Mouse (Mus musculus): ENCODE results near the gene Zfp423. TPM values are rescaled to one million over a fixed set of nuclear protein-coding genes. Genes with fewer than 3 reads are reported as not detected.

The Zfp423 gene
- total and polyA plus RNA-seq, 2 experiments from 2014 or later = 1.9 to 7.9 TPM

DNA sequence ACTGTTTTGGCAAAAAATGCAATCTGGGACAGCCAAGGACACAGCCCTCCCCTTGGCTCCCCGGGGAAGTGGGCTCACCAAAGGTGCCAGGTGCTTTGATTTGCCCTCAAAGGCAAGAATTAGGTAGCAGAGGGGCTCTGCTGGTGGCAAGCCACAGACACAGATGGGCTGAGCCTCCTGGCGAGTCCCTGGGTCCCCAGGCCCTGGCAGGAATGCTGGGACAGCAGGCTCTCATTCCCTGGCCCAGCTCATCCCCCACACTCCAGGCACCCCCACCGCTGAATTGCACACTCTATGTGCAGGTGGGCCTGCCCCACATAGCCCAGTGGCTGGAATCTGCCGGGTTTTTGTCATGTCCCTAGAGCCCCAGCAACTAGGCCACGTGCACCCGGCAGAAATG, 270.2 kb downstream of the Zfp423 start:
- Histone ChIP-seq H3K27ac (ENCODE audit: low read depth) (no peak overlapping the region), H3K27me3 (ENCODE audit: control insufficient read depth, insufficient read depth, low read length) (0 out of 2 replicates have a peak, but pooled peaks cover 15% of the 10 kb centered on the region), H3K4me2 (ENCODE audit: low read depth, low read length) (no peak overlapping the region), H3K4me1 (ENCODE audit: control insufficient read depth, insufficient read depth) (peaks cover 5% of the 10 kb centered on the region; the same call in 1 of the 2 replicates), H3K36me3 (replicated peaks; ENCODE audit: control insufficient read depth, insufficient read depth, low read length) (no peaks in the 10 kb centered on the region), H3K9me3 (replicated peaks; ENCODE audit: control insufficient read depth, low read length) (no peaks in the 10 kb centered on the region), H3K4me3 (ENCODE audit: low read depth, low read length) (no peak overlapping the region), H3K9ac (replicated peaks; ENCODE audit: low read depth, low read length) (no peak overlapping the region)
- no peak for ATAC-seq (ENCODE audit: insufficient read depth, low read depth)
- TF ChIP-seq CTCF (IDR thresholded peaks at IDR 0.05; ENCODE audit: low read depth) (no peak), EP300 (IDR thresholded peaks at IDR 0.05; ENCODE audit: low read depth) (no peak)
- 66% methylated on average over 6 of the region's 6 CpGs for WGBS
- no peak for DNase-seq (ENCODE audit: low spot score)

DNA sequence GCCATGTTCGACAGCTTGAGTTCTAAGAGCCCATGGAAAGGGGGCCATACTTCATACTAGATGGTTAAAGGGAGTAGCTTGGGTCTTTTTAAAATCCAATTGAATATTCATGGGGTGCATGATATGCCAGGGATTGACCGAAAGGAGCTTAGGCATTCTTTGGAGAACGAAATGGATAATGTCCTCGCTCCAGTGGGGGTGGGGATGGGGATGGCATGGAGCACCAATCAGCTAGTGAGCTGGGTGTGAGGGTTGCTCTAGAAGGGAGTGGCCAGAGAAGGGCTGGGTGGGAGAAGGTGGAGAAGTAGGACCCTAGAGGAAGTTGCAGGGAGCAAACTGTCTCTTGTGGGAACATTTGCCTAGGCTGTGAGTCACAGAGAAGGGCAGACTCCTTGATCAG, 271.0 kb downstream of the Zfp423 start:
- Histone ChIP-seq H3K27ac (ENCODE audit: low read depth) (no peak overlapping the region), H3K4me2 (ENCODE audit: low read depth, low read length) (no peak overlapping the region), H3K4me3 (ENCODE audit: low read depth, low read length) (no peak overlapping the region), H3K27me3 (ENCODE audit: control insufficient read depth, insufficient read depth, low read length) (0 out of 2 replicates have a peak, but pooled peaks cover 15% of the 10 kb centered on the region), H3K9me3 (replicated peaks; ENCODE audit: control insufficient read depth, low read length) (no peaks in the 10 kb centered on the region), H3K9ac (replicated peaks; ENCODE audit: low read depth, low read length) (no peak overlapping the region), H3K4me1 (ENCODE audit: control insufficient read depth, insufficient read depth) (peaks cover 5% of the 10 kb centered on the region; the same call in 1 of the 2 replicates), H3K36me3 (replicated peaks; ENCODE audit: control insufficient read depth, insufficient read depth, low read length) (no peaks in the 10 kb centered on the region)
- DNase-seq (ENCODE audit: low spot score) = no peak
- WGBS = 66% methylated on average over 4 of the region's 4 CpGs
- no peak for ATAC-seq (ENCODE audit: insufficient read depth, low read depth)
- TF ChIP-seq CTCF (IDR thresholded peaks at IDR 0.05; ENCODE audit: low read depth) (no peak), EP300 (IDR thresholded peaks at IDR 0.05; ENCODE audit: low read depth) (no peak)

DNA sequence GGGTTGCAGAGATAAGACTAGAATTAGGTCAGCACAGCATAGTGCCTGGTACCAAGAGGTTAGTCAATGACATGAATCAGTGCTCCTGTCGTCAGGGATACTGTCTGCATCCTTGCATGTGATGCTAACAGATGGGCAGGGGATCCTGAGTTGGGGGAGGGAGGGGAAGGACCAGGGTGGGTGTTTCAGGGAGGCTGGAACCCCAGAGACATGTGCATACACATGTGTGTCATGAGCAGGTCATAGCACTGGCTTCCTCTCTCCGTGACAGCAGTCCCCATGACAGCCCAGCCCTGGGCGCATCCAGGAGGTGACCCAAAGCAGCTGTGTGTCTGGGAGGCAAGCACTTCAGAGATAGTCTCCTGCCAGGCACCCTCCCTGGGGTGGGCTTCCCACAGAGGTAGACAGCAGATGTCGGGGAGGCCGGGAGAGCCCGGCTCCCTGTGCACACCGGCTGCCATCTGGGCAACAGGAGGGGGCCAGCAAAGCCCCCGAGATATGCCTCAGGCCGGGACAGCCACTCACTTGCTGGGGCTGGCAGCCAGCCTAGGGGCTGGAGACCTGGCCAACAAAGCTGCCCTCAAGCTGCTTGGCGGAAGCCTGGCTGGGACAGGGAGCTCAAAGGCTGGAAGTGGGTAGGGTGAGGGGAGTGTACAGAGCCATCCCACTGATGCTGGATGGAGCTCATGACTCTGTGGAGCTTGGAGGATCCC, 272.3 kb downstream of the Zfp423 start:
- Histone ChIP-seq H3K27me3 (ENCODE audit: control insufficient read depth, insufficient read depth, low read length) (0 out of 2 replicates have a peak, but pooled peaks cover 15% of the 10 kb centered on the region), H3K36me3 (replicated peaks; ENCODE audit: control insufficient read depth, insufficient read depth, low read length) (no peaks in the 10 kb centered on the region), H3K27ac (ENCODE audit: low read depth) (no peak overlapping the region), H3K9me3 (replicated peaks; ENCODE audit: control insufficient read depth, low read length) (no peaks in the 10 kb centered on the region), H3K4me1 (ENCODE audit: control insufficient read depth, insufficient read depth) (peaks cover 5% of the 10 kb centered on the region; the same call in 1 of the 2 replicates), H3K4me3 (ENCODE audit: low read depth, low read length) (no peak overlapping the region), H3K9ac (replicated peaks; ENCODE audit: low read depth, low read length) (no peak overlapping the region), H3K4me2 (ENCODE audit: low read depth, low read length) (no peak overlapping the region)
- no peak for ATAC-seq (ENCODE audit: insufficient read depth, low read depth)
- TF ChIP-seq CTCF (IDR thresholded peaks at IDR 0.05; ENCODE audit: low read depth) (no peak), EP300 (IDR thresholded peaks at IDR 0.05; ENCODE audit: low read depth) (no peak)
- no peak for DNase-seq (ENCODE audit: low spot score)
- 46% methylated on average over 8 of the region's 10 CpGs for WGBS

DNA sequence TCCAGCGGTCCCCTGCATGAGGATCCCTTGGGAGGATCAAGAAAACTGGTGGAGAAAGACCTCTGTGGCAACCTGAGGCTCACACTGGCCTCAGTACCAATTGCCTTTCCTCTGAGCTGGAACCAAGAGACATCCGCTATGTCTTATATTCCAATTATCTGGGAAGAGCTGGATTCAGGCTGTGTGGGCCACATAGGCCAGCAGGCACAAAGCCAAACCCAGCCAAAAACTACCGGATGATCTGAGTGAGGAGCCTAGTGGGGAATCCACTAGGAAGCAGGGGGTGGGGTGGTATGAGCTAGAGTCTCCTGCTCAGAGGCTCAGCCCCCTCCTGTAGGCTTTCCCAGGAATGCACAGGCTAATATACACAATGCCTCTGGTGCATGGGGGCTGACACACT, 273.4 kb downstream of the Zfp423 start:
- Histone ChIP-seq H3K9ac (replicated peaks; ENCODE audit: low read depth, low read length) (no peak overlapping the region), H3K36me3 (replicated peaks; ENCODE audit: control insufficient read depth, insufficient read depth, low read length) (no peaks in the 10 kb centered on the region), H3K27ac (ENCODE audit: low read depth) (no peak overlapping the region), H3K4me1 (ENCODE audit: control insufficient read depth, insufficient read depth) (peaks cover 5% of the 10 kb centered on the region; the same call in 1 of the 2 replicates), H3K4me2 (ENCODE audit: low read depth, low read length) (no peak overlapping the region), H3K27me3 (ENCODE audit: control insufficient read depth, insufficient read depth, low read length) (0 out of 2 replicates have a peak, but pooled peaks cover 12% of the 10 kb centered on the region), H3K9me3 (replicated peaks; ENCODE audit: control insufficient read depth, low read length) (no peaks in the 10 kb centered on the region), H3K4me3 (ENCODE audit: low read depth, low read length) (no peak overlapping the region)
- ATAC-seq (ENCODE audit: insufficient read depth, low read depth) (no peak), DNase-seq (ENCODE audit: low spot score) (no peak)
- TF ChIP-seq EP300 (IDR thresholded peaks at IDR 0.05; ENCODE audit: low read depth) (no peak), CTCF (IDR thresholded peaks at IDR 0.05; ENCODE audit: low read depth) (no peak)
- 68% methylated on average over 3 of the region's 3 CpGs for WGBS

DNA sequence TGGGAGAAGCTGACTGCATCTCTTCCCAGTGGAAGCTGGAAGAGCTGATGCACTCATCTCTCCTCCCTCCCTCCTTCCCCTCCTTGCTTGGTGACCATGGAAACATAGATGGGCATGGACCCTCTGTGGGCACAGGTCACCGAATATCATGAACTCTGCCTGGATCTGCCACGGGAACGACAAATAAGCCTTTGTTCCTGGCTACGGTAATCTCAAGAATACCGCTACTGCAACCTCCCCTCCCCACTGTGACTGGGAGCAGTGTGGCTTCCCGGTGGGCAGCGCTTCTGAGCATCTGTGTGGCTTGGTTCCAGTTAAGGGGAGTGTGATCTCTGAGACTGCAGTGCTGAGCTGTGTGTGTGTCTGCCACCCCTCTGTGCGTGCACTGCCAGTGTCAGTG, 274.0 kb downstream of the Zfp423 start:
- H3K36me3 ChIP-seq (replicated peaks; ENCODE audit: control insufficient read depth, insufficient read depth, low read length) = no peaks in the 10 kb centered on the region
- 0 out of 2 replicates have a peak, but pooled peaks cover 8% of the 10 kb centered on the region for H3K27me3 ChIP-seq (ENCODE audit: control insufficient read depth, insufficient read depth, low read length)
- DNase-seq (ENCODE audit: low spot score) (no peak), ATAC-seq (ENCODE audit: insufficient read depth, low read depth) (no peak)
- no peak overlapping the region for H3K27ac ChIP-seq (ENCODE audit: low read depth)
- no peak overlapping the region for H3K9ac ChIP-seq (replicated peaks; ENCODE audit: low read depth, low read length)
- H3K4me2 ChIP-seq (ENCODE audit: low read depth, low read length) = no peak overlapping the region
- H3K4me3 ChIP-seq (ENCODE audit: low read depth, low read length) = no peak overlapping the region
- TF ChIP-seq EP300 (IDR thresholded peaks at IDR 0.05; ENCODE audit: low read depth) (no peak), CTCF (IDR thresholded peaks at IDR 0.05; ENCODE audit: low read depth) (no peak)
- no peaks in the 10 kb centered on the region for H3K9me3 ChIP-seq (replicated peaks; ENCODE audit: control insufficient read depth, low read length)
- H3K4me1 ChIP-seq (ENCODE audit: control insufficient read depth, insufficient read depth) = 0 out of 2 replicates have a peak, but pooled peaks cover under 1% of the 10 kb centered on the region
- 68% methylated on average over 8 of the region's 8 CpGs for WGBS

Data from heart, postnatal 0 days (tissue).